11 mouse cellular contexts compared by ENCODE assay signal in genomic region chr1:134236142-134236541, GRCm38 (mm10). TPM values are rescaled to one million over a fixed set of nuclear protein-coding genes. Genes with fewer than 3 reads are reported as not detected.
DNase-seq lines count a peak whose midpoint lies in the region; ATAC-seq and TF ChIP-seq lines count a peak whose summit lies in the region.
"Had no signal": no experiment of that assay in that cellular context is flagged by ENCODE, and none has a peak within 500 bp of the region (broad histone marks: within the 10 kb centered on the region; RNA-seq: fewer than 3 reads in every experiment).

No protein-coding gene starts in this region.

- TF ChIP-seq CTCF in lung, adult 2 months (IDR thresholded peaks at IDR 0.05; ENCODE audit: insufficient read depth, low read length), result no peak
- no peak for TF ChIP-seq CTCF in midbrain, postnatal 0 days (IDR thresholded peaks at IDR 0.05)

- 40% methylated on average over 3 of the region's 3 CpGs for WGBS in heart, embryonic 12.5 days
- WGBS in lung, embryonic 15.5 days, result 37% methylated on average over 3 of the region's 3 CpGs
- WGBS in lung, adult 2 months, result 46% methylated on average over 3 of the region's 3 CpGs
- 29% methylated on average over 3 of the region's 3 CpGs for WGBS in hindbrain, embryonic 13.5 days
- WGBS in midbrain, postnatal 0 days, result 26% methylated on average over 3 of the region's 3 CpGs

- H3K4me1 ChIP-seq in heart, embryonic 12.5 days (replicated peaks), result peaks cover 53% of the 10 kb centered on the region
- H3K4me1 ChIP-seq in lung, embryonic 15.5 days, result peaks cover 35% of the 10 kb centered on the region
- peaks cover 8% of the 10 kb centered on the region; the same call in 1 of the 2 replicates for H3K4me1 ChIP-seq in lung, adult 2 months (ENCODE audit: control insufficient read depth, insufficient read depth, low read length)
- peaks cover 47% of the 10 kb centered on the region for H3K4me1 ChIP-seq in hindbrain, embryonic 13.5 days (replicated peaks)
- H3K4me1 ChIP-seq in midbrain, postnatal 0 days (ENCODE audit: insufficient read depth, low read length), result peaks cover 17% of the 10 kb centered on the region

- H3K27me3 ChIP-seq in heart, embryonic 12.5 days (replicated peaks), result peaks cover 44% of the 10 kb centered on the region
- H3K27me3 ChIP-seq in lung, embryonic 15.5 days, result peaks cover 45% of the 10 kb centered on the region
- peaks cover 53% of the 10 kb centered on the region for H3K27me3 ChIP-seq in hindbrain, embryonic 13.5 days
- H3K27me3 ChIP-seq in midbrain, postnatal 0 days (ENCODE audit: insufficient read depth, low read length), result no peaks in the 10 kb centered on the region

- intact Hi-C loops in heart, postnatal 14 days (cut with DNase I), result loop anchor here (2.0 kb wide), 1 partner anchor 37 kb away; no protein-coding TSS in a partner anchor

- no peak overlapping the region for H3K4me3 ChIP-seq in heart, embryonic 12.5 days
- H3K4me3 ChIP-seq in lung, embryonic 15.5 days, result no peak overlapping the region
- no peak overlapping the region for H3K4me3 ChIP-seq in lung, adult 2 months (replicated peaks; ENCODE audit: extremely low read depth, low read depth, low read length)
- peak overlapping the region; percentile 52; the same call in 1 of the 2 replicates for H3K4me3 ChIP-seq in hindbrain, embryonic 13.5 days
- peak overlapping the region; percentile 54; the same call in 1 of the 2 replicates for H3K4me3 ChIP-seq in midbrain, postnatal 0 days (ENCODE audit: low read depth, low read length)

- ATAC-seq in heart, embryonic 12.5 days (ENCODE audit: insufficient number of reproducible peaks, low FRiP score), result no peak
- ATAC-seq in lung, embryonic 15.5 days (ENCODE audit: borderline replicate concordance, extremely low read depth, low FRiP score, low TSS enrichment), result no peak
- ATAC-seq in hindbrain, embryonic 13.5 days (ENCODE audit: low FRiP score), result no peak
- no peak for ATAC-seq in midbrain, postnatal 0 days (ENCODE audit: low FRiP score)

- DNase-seq in heart, postnatal 14 days, result no peak
- no peak for DNase-seq in lung, adult 2 months
- no peak for DNase-seq in midbrain, postnatal 0 days (ENCODE audit: low spot score)
- DNase-seq in B cell, adult 2 months, result no peak
- DNase-seq in right cerebral cortex, postnatal 14 days, result no peak

- 0 out of 2 replicates have a peak overlapping the region, but pooled peaks have one; percentile 15 for H3K9ac ChIP-seq in heart, embryonic 12.5 days
- no peak overlapping the region for H3K9ac ChIP-seq in lung, embryonic 15.5 days
- peak overlapping the region; percentile 74; the same call in 1 of the 2 replicates for H3K9ac ChIP-seq in hindbrain, embryonic 13.5 days
- H3K9ac ChIP-seq in midbrain, postnatal 0 days (replicated peaks; ENCODE audit: low read length, poor library complexity, severe bottlenecking), result 0 out of 2 replicates have a peak overlapping the region, but pooled peaks have one; percentile 68

- no peak for TF ChIP-seq POLR2A in lung, adult 2 months (IDR thresholded peaks at IDR 0.05; ENCODE audit: borderline replicate concordance, extremely low read depth, low read depth, low read length)

- H3K36me3 ChIP-seq in heart, embryonic 12.5 days, result no peaks in the 10 kb centered on the region
- H3K36me3 ChIP-seq in lung, embryonic 15.5 days, result no peaks in the 10 kb centered on the region
- no peaks in the 10 kb centered on the region for H3K36me3 ChIP-seq in hindbrain, embryonic 13.5 days
- no peaks in the 10 kb centered on the region for H3K36me3 ChIP-seq in midbrain, postnatal 0 days (ENCODE audit: insufficient read depth, low read length)

- no peak overlapping the region for H3K27ac ChIP-seq in heart, embryonic 12.5 days (ENCODE audit: poor library complexity, severe bottlenecking)
- no peak overlapping the region for H3K27ac ChIP-seq in lung, embryonic 15.5 days
- 0 out of 2 replicates have a peak overlapping the region, but pooled peaks have one; percentile 35 for H3K27ac ChIP-seq in hindbrain, embryonic 13.5 days
- H3K27ac ChIP-seq in midbrain, postnatal 0 days (ENCODE audit: low read depth, low read length), result no peak overlapping the region

- H3K4me2 ChIP-seq in heart, embryonic 12.5 days, result peak overlapping the region; percentile 12; the same call in 1 of the 2 replicates
- peak overlapping the region; percentile 87 for H3K4me2 ChIP-seq in lung, embryonic 15.5 days
- peak overlapping the region; percentile 86 for H3K4me2 ChIP-seq in hindbrain, embryonic 13.5 days
- peak overlapping the region; percentile 92; the same call in 1 of the 2 replicates for H3K4me2 ChIP-seq in midbrain, postnatal 0 days (ENCODE audit: low read depth, low read length, poor library complexity, severe bottlenecking)

- H3K9me3 ChIP-seq in heart, embryonic 12.5 days (replicated peaks), result no peaks in the 10 kb centered on the region
- no peaks in the 10 kb centered on the region for H3K9me3 ChIP-seq in lung, embryonic 15.5 days
- no peaks in the 10 kb centered on the region for H3K9me3 ChIP-seq in hindbrain, embryonic 13.5 days
- no peaks in the 10 kb centered on the region for H3K9me3 ChIP-seq in midbrain, postnatal 0 days (ENCODE audit: low read length)

RNA-seq across cellular contexts. Expression of gene Adora1, which starts 0.9 kb away (rescaled TPM):
- 7.3 and 9.3 TPM in 2 replicates for polyA plus RNA-seq in heart, embryonic 12.5 days (2016; fragmentation: Nextera tagmentation; extraction: Ambion mirVana)
- 10 to 100 TPM; 20.3 to 23.0 TPM for total RNA-seq in heart, postnatal 14 days (2021)
- polyA plus RNA-seq in lung, embryonic 15.5 days (2015; fragmentation: Nextera tagmentation; extraction: Ambion mirVana), result 2.5 and 4.0 TPM in 2 replicates
- 7.6 and 9.1 TPM in 2 replicates for polyA plus RNA-seq in lung, adult 2 months (2012; rRNA removed)
- polyA plus RNA-seq in hindbrain, embryonic 13.5 days (2015; fragmentation: Nextera tagmentation; extraction: Ambion mirVana), result 10.2 and 10.6 TPM in 2 replicates
- total RNA-seq in midbrain, postnatal 0 days (2014; rRNA removed), result 45.1 and 54.2 TPM in 2 replicates
- polyA plus RNA-seq in midbrain, postnatal 0 days (2015; fragmentation: Nextera tagmentation; extraction: Ambion mirVana), result 32.5 and 35.6 TPM in 2 replicates

RNA-seq across cellular contexts. Expression of gene Mybph, which starts 42.9 kb away (rescaled TPM):
- 0.39 and 0.54 TPM in 2 replicates for polyA plus RNA-seq in heart, embryonic 12.5 days (2016; fragmentation: Nextera tagmentation; extraction: Ambion mirVana)
- not detected for total RNA-seq in heart, postnatal 14 days (2021)
- polyA plus RNA-seq in lung, embryonic 15.5 days (2015; fragmentation: Nextera tagmentation; extraction: Ambion mirVana), result 0.16 and 0.50 TPM in 2 replicates
- polyA plus RNA-seq in lung, adult 2 months (2012; rRNA removed), result 0.14 and 7.7 TPM in 2 replicates
- polyA plus RNA-seq in hindbrain, embryonic 13.5 days (2015; fragmentation: Nextera tagmentation; extraction: Ambion mirVana), result 0.83 and 1.9 TPM in 2 replicates
- not detected in 2 replicates for total RNA-seq in midbrain, postnatal 0 days (2014; rRNA removed)
- polyA plus RNA-seq in midbrain, postnatal 0 days (2015; fragmentation: Nextera tagmentation; extraction: Ambion mirVana), result 0.12 TPM in 1 of 2 replicates, not detected in the other
- total RNA-seq: hematopoietic stem cell, adult 5-6 weeks; layer of hippocampus, adult 18-20 months; liver, adult 2 months had no signal
- polyA plus RNA-seq: liver, adult 2 months had no signal

RNA-seq across cellular contexts. Expression of gene Myog, which starts 53.6 kb away (rescaled TPM):
- polyA plus RNA-seq in heart, embryonic 12.5 days (2016; fragmentation: Nextera tagmentation; extraction: Ambion mirVana), result 1.2 and 2.1 TPM in 2 replicates
- not detected for total RNA-seq in heart, postnatal 14 days (2021)
- 0.41 and 2.1 TPM in 2 replicates for polyA plus RNA-seq in lung, embryonic 15.5 days (2015; fragmentation: Nextera tagmentation; extraction: Ambion mirVana)
- 1.7 TPM in 1 of 2 replicates, not detected in the other for polyA plus RNA-seq in lung, adult 2 months (2012; rRNA removed)
- polyA plus RNA-seq in hindbrain, embryonic 13.5 days (2015; fragmentation: Nextera tagmentation; extraction: Ambion mirVana), result 3.6 and 3.8 TPM in 2 replicates
- total RNA-seq in midbrain, postnatal 0 days (2014; rRNA removed), result 0.11 and 0.19 TPM in 2 replicates
- polyA plus RNA-seq in midbrain, postnatal 0 days (2015; fragmentation: Nextera tagmentation; extraction: Ambion mirVana), result not detected in 2 replicates
- total RNA-seq: hematopoietic stem cell, adult 5-6 weeks; layer of hippocampus, adult 18-20 months; liver, adult 2 months had no signal
- polyA plus RNA-seq: liver, adult 2 months had no signal

RNA-seq across cellular contexts. Expression of gene Chil1, which starts 54.2 kb away (rescaled TPM):
- 1.2 and 1.3 TPM in 2 replicates for polyA plus RNA-seq in heart, embryonic 12.5 days (2016; fragmentation: Nextera tagmentation; extraction: Ambion mirVana)
- under 1 TPM; 0.62 to 0.71 TPM for total RNA-seq in heart, postnatal 14 days (2021)
- 0.60 and 1.1 TPM in 2 replicates for polyA plus RNA-seq in lung, embryonic 15.5 days (2015; fragmentation: Nextera tagmentation; extraction: Ambion mirVana)
- polyA plus RNA-seq in lung, adult 2 months (2012; rRNA removed), result 1,144 and 1,277 TPM in 2 replicates
- polyA plus RNA-seq in hindbrain, embryonic 13.5 days (2015; fragmentation: Nextera tagmentation; extraction: Ambion mirVana), result 2.8 and 3.2 TPM in 2 replicates
- 0.47 and 3.0 TPM in 2 replicates for total RNA-seq in midbrain, postnatal 0 days (2014; rRNA removed)
- polyA plus RNA-seq in midbrain, postnatal 0 days (2015; fragmentation: Nextera tagmentation; extraction: Ambion mirVana), result 3.0 and 4.3 TPM in 2 replicates

Comparison
In these comparisons a context has a peak if more than half of its experiments do, and no peak if none do; other contexts are left out.
1. H3K4me2 ChIP-seq: peak in every context shown above with its lines; median percentile 92 in midbrain, postnatal 0 days; 87 in lung, embryonic 15.5 days; 86 in hindbrain, embryonic 13.5 days; 12 in heart, embryonic 12.5 days.
2. H3K4me3 ChIP-seq: peak in hindbrain, embryonic 13.5 days (single experiment) and midbrain, postnatal 0 days (single experiment); none in heart, embryonic 12.5 days (single experiment), lung, embryonic 15.5 days (single experiment) and lung, adult 2 months (single experiment).